Mouse (Mus musculus): ENCODE measurements around the gene Hk1. TPM values are rescaled to one million over a fixed set of nuclear protein-coding genes. Genes with fewer than 3 reads are reported as not detected.

Hk1 gene
- total RNA-seq, 2 experiments from 2014 or later, result 17.9 to 39.7 TPM

DNA sequence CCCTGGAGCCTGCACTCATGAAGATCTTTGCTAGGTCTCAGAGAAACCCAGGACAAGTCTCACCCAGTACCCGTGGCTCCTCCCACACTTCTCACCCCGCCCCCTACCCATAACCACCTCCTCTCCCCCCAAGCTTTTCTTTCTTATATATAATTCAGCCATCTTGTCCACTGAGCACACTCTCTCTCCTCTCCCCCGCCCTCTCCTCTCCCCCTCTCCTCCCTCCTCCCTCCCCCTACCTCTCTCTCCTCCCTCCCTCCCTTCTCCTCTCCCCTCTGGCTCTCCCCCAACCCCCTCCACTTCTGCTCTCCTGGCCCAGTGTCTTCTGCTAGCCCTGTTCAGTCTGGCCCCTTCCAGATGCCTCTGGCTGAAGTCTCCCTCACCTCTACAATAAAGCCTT is 100.6 kb downstream of the Hk1 start:
- no peak for ATAC-seq (ENCODE audit: poor library complexity, severe bottlenecking)

DNA sequence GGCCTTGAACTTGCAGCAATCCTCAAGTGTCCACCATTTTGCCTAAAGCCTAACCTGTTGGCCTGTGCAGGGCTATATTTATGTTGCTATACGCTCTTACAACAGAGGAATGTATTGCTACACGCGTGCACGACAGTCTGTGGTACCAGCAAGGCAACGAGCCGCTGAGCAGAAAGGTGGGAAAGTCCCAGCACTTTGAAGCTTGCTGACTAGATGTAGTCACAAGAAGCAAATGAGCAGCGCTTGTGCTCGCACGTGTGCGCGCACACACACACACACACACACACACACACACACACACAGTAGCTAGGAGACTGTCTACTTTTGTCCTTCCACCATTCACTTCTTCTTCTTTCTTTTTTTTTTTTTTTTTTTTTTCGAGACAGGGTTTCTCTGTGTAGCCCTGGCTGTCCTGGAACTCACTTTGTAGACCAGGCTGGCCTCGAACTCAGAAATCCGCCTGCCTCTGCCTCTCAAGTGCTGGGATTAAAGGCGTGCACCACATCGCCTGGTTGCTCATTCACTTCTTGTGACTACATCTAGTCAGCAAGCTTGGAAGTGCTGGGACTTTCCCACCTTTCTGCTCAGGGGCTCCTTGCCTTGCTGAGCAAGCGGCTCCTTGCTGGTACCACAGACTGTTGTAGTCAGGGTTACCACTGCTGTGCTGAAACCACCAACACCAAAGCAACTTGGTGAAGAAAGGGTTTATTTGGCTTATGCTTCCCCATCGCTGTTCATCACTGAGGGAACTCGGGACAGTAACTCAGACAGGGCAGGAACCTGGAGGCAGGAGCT is 102.0 kb downstream of the Hk1 start:
- ATAC-seq (ENCODE audit: poor library complexity, severe bottlenecking), result no peak

DNA sequence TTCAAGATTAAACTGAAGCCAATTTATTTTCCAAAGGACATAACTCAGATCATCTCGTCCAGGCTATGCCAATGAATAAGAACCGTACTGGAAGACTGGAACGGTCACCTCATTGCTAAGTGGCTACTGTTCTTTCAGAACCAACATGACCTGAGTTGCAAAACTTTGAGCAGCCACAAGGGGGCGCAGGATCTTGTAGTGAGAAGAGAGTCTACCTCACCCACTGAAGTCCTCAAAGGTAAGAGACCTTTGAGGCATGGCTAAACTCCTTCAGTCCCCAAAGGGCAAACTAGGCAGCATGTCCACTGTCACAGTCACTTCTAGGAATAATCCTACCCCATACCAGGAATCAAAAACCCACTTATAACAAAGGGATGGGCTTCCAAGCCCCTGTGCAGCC is 104.5 kb downstream of the Hk1 start:
- peak; percentile 72; the same call in 1 of the 2 replicates for ATAC-seq (ENCODE audit: poor library complexity, severe bottlenecking)

DNA sequence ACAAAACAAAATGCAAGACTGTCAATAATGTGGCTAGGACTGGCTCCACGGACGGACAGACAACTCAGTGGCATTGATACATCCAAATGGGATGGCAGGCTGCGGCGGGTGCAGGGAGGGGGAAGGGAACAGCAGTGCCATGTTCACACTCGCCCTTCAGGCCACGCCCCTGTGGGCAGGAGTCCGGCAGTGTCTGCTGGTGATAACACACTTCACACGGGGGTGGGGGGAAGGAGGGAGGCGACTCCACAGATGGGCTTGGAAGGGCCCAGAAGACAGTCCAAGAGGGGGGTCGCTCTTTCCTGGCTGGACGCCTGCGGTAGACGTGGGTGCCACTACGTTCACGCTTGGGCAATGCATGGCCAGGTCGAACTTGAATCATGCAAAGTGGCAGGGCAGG is 110.4 kb downstream of the Hk1 start:
- ATAC-seq (ENCODE audit: poor library complexity, severe bottlenecking), result no peak

DNA sequence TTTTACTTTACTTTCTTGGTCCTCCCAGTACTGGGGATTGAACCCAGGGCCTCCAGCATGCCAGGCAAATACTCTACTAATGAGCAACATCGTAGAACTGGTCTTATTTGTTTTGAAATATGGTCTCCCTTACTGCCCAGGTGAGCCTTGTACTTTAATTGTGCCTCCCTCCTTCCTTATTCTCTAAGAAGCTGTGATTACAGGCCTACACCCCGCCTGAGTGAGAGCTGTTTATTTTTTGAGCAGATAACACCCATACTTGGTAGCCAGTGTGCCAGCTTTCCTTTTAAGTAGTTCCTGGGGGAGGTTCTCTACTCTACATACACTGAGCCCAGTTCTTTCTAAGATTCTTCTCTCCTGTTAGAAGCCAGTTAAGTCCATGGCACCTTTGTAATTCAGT is 115.4 kb downstream of the Hk1 start:
- ATAC-seq (ENCODE audit: poor library complexity, severe bottlenecking), result no peak

DNA sequence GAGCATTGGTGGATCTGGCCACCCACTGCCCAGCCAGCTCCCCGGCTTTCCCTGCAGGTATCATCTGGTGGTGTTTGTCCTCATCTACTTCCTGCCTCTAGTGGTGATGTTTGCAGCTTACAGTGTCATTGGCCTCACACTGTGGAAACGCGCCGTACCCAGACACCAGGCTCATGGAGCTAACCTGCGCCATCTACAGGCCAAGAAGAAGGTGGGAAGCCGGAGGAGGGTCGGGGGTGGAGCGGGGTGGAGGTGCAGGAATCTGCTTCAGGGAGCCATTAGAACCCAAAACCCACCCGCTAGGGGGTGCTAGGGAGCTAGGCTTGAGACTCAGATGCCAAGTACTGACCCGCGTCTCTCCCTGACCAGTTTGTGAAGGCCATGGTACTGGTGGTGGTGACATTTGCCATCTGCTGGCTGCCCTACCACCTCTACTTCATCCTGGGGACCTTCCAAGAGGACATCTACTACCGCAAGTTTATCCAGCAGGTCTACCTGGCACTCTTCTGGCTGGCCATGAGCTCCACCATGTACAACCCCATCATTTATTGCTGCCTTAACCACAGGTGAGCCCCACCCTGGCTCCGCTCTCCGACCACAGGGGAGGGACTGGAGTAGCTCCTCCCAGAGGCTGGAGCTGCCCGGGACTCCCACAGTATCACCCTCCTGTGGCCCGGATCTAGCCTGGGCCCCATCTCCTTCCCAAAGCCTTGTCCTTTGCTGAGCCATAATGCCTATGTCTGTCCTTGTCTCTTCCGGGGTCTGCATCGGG is 118.4 kb downstream of the Hk1 start:
- ATAC-seq (ENCODE audit: poor library complexity, severe bottlenecking), result peak; percentile 90

DNA sequence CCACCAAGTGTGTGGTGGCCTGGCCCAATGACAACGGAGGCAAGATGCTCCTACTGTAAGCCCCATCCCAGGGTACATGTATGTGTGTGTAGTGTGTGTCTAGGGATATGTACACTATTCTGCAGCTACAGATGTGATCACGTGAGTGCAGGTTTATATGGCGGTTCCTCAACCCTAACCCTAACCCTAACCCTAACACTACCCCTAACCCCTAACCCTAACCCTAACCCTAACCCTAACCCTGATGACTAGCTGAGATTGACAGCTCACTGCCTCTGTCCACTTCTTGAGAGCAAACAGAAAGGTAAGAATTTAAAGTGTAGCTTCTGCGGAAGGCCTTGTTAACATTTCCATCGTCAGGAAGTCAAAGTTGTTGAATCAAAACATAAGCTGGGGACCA is 121.4 kb downstream of the Hk1 start:
- no peak for ATAC-seq (ENCODE audit: poor library complexity, severe bottlenecking)

DNA sequence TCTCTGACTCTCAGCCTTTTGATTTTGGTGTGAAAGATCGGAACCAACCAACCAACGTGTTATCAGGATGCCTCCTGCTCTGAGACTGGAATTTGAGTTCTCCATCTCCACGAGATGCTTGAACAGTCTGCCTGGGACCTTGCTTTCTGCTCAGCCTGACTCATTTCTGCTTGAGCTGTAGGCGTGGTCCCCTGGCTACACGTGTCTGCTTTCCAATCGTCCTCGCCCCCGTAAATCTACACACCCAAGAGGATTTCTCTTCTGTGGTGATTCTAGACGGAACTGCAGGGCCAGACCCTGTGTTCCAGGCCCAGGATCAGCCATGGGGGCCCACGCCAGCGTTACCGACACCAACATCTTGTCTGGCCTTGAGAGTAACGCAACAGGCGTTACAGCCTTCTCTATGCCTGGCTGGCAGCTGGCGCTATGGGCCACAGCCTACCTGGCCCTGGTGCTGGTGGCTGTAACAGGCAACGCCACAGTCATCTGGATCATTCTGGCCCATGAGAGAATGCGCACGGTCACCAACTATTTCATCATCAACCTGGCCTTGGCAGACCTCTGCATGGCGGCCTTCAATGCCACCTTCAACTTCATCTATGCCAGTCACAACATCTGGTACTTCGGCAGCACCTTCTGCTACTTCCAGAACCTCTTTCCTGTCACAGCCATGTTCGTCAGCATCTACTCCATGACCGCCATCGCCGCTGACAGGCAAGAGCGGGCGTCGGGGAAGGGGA is 127.0 kb downstream of the Hk1 start:
- ATAC-seq (ENCODE audit: poor library complexity, severe bottlenecking), result no peak

DNA sequence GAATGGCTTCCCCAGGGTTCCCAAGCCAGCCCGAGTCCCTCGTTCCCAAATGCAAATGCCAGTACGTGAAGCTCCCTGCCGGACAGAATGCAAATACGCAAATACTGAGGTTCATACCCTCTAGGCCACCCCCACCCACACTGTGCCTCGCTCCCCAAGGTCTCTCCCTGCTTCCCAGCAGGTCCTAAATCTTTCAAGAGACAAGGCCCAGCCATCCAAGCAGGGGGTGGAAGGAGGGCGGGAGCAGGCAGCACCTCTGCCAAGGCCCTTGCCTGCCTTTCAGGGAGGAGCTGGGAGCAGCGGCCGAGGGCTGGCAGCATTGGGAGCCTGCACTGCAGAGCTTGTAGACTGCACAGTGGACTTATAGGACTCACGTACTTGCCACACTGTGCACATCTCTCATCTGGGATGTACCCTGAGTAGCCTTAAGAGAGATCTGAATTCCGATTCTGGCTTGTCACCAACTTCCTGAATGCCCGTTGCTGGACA is 127.7 kb downstream of the Hk1 start, which contains the start of gene Tacr2:
Tacr2 (plus strand) TSS at position 439 of the 489 bp plus-strand sequence.
- ATAC-seq (ENCODE audit: poor library complexity, severe bottlenecking), result no peak

DNA sequence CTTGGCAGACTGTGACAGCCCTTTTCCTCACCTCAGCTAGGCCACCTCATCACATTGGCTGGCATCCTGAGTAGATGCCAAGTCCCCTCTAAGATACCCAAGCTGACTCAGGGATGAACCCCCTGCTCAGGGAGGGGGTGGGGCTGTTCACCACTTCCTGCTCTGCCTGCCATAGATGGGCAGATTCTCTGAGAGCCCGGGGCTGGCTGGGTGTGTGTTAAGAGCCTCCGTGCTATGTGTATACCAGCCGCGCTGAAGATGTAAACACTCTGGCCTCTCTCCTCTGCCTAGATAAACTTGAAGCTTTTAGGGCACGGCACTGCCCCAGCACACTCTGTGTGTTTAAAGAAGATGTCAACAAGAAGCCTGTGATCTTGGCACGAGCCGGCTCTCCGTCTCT is 131.9 kb downstream of the Hk1 start:
- no peak for ATAC-seq (ENCODE audit: poor library complexity, severe bottlenecking)

DNA sequence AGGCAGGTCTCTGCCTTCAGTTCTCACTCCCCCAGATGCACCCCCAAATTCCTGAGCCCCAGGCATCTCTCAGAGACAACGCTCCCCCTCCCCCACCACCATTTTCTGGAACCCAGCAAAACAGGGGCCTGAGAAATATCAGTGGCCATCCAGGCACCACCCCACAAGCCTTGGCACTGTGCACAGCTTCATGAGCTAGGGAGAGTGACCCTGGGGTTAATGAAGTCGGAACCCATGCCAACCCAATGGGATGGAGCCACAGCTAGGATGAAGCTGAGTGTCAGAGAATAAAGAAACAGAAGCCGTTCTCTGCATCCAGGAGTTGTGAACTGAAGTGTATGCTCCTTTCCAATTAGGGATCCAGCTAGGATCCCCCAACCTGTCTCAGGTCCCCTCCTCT is 132.6 kb downstream of the Hk1 start:
- no peak for ATAC-seq (ENCODE audit: poor library complexity, severe bottlenecking)

DNA sequence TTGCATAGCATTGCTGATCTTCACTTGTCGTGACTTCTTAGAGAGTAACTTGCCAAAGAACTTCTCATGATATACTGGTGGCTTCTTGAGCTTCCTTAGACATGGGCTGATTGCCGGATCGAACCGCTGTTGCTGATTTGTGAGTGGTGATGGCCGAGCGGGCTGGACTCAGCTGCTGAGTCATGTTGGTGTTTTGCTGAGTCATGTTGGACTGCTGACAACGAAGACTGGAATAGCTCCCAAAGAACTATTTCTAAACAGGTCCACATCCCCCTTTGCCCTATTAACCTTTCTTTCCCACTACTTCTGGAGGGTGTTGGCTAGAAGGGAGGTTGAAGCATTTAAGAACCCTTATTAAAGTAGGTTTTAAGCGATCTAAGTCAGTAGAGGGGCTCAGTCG is 135.6 kb downstream of the Hk1 start:
- no peak for ATAC-seq (ENCODE audit: poor library complexity, severe bottlenecking)

DNA sequence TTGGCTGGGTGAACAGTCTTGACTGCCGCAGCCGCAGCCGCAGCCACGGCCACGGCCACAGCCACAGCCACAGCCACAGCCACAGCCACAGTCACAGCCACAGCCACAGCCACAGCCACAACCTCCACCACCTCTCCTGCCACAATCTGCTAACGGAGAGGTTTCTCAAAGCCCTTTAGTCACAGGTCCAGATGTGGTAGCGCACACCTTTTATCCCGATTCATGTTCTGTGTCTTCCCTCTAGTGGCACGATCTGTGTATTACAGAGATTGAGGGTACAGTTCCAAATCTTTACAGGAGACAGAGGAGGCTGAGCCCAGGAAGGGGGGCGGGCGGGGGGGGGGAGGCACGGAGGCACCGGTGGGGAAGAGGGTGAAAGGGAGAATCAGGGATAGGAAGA is 136.8 kb downstream of the Hk1 start:
- peak; percentile 45 for ATAC-seq (ENCODE audit: poor library complexity, severe bottlenecking)

DNA sequence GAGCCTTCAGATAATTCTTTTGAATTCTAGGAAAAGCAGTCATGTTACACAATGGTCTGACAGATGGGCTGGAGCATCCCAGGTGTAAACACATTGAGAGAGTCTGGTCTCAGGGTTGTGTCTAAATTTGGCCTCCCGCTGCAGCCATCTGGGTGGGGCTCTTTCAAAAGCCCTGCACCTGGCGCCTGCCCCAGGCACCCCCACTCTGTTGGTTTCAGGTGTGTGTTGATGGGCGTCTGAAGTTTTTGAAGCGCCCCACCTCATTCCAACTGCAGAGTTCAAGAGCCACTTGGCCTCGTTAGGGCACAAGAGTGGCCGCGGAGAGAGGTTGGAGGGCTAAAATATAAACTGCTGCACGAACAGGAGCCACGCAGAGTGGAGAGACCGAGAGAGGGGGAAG is 137.3 kb downstream of the Hk1 start:
- no peak for ATAC-seq (ENCODE audit: poor library complexity, severe bottlenecking)

DNA sequence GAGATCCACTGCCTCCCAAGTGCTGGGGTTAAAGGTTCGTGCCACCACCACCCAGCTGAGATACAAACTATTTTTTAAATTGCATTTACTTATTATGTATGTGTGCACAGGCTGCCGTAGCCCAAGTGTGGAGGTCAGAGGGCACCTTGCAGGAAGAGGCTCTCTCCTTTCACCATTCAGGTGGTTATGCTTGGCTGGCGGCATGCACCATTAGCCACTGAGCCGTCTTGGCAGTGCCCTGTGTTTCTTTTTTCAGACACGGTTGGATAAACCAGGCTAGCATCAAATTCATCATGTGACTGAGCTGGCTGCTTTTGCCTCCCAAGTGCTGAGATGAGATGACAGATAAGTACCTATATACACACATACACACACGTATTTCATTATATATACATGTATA is 140.4 kb downstream of the Hk1 start:
- no peak for ATAC-seq (ENCODE audit: poor library complexity, severe bottlenecking)

DNA sequence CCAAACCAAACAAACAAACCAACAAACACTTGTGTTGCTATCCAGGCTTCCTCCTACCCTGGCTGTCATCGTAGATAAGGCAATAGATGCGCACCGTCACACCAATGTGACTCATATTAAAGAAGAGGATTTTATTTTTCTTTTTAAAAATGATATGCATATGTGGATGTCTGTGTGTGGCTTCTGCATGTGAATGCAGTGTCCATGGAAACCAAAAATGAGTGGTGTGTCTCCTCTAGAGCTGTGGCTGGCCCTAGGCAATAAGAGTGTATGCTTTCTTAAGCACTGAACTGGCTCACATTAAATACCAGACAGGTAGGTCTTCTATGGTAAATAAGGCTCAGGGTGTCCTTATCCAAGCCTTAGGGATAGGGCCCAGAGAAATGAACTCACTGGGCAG is 141.0 kb downstream of the Hk1 start:
- ATAC-seq (ENCODE audit: poor library complexity, severe bottlenecking), result no peak

DNA sequence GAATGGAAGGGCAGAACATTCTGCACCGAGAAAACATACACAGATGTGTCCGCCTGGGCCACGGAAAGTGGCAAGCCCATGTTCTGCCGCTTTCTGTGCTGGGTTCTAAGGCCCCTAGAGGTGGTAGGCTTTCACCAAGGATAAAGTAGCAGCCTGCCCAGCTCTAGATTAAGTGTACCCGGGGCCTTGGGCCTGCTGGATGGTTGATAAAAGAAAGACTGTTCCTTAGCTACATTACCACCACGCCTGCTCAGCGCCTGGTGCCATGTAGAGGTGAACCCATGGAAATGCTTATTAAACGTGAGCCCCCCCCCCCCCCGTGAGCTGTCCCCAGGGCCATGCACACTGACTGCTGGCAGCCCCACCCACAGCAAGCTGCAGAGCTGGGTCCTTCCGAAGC is 142.5 kb downstream of the Hk1 start:
- ATAC-seq (ENCODE audit: poor library complexity, severe bottlenecking), result no peak

DNA sequence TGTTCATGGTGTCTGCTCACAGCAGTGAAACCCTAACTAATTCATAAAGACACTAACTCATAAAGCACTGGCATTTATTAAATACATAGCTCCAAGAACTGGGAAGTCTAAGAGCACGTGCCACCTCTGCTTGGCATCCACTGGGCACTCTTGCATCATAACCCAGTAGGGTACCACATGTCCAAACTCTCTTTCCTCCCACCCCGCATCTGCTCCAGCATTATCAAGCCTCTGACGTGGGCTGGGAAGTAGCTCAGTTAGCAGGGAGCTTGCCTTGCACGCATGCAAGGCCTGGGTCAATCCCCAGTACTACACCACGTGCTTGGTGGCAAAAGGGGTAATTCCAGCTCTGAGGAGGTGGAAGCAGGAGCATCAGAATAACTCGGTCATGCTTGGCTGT is 143.5 kb downstream of the Hk1 start:
- no peak for ATAC-seq (ENCODE audit: poor library complexity, severe bottlenecking)

DNA sequence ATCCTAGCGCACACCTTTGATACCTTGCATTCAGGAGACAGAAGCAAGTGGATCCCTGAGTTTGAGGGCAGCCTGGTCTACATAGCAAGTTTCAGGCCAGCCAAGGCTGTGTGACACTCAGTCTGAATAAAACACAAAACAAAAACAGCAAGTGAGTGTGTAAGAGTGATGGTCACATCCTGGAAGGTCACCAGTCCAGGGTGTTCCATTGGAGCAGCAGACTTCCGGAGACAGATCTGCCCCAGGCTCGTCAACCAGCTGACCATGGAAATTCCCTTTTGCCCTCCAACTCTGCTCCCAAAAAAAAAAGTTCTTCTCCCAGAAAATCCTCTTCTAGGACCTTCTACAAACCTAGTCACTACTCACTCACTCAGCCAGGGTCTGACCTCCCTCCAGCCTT is 147.9 kb downstream of the Hk1 start:
- ATAC-seq (ENCODE audit: poor library complexity, severe bottlenecking), result no peak

DNA sequence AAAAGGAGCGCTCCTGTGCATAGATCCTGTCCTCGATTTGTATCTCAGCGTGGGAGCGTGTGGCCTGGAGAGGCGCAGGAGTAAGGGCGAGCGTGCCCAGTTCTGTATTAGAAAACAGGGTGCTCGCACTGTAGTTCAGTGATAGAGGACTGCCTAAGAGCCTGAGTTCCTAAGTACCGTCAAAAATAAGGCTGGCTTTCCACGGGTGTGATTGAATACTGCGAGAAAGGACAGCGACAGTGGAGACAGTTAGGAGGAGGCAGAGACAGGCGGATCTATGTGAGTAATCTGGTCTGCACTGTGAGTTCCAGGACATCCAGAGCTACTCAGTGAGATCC is 148.3 kb downstream of the Hk1 start:
- no peak for ATAC-seq (ENCODE audit: poor library complexity, severe bottlenecking)

DNA sequence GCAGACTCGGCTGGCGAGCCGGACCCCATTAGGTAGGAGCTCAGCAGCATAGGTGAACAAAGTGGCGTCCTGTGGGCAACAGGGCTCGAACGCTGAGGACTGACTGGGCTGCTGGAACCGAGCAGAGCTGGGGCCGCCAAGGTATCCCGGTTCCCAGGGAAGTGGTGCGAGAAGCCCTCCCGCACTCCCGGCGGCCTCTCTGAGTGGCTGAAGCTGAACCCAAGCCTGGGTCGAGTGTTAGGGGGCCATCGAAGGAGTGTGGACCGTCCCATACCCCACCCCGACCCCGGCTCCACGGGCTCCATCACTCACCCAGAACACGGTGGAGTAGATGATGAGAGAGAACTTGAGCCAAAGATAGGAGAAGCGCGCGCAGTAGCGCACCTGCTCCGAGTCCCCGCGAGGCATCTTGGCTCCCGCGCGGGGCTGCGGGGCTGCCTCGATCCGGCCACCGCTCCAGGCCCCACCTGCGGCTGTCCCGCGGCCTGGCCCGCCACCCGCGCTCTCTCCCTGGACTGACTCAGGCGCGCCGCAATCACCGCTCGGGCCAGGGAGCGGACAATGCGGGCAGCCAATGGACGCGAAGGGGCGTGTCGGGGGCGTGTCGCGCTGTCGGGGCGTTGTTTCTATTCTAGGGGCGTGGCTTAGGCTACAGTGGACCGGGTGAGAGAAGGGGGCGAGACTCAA is 148.9 kb downstream of the Hk1 start, which contains the start of gene Tspan15:
Tspan15 (minus strand) TSS at position 544 of the 687 bp plus-strand sequence.
- ATAC-seq (ENCODE audit: poor library complexity, severe bottlenecking), result peak; percentile 97
